Mouse (Mus musculus) midbrain, embryonic 15.5 days (tissue): ENCODE results near the gene Calcoco1. TPM values are rescaled to one million over a fixed set of nuclear protein-coding genes. Genes with fewer than 3 reads are reported as not detected.

ENCODE experiments used
- ATAC-seq: fragments of 200-750 bp; cut with Nextera tagmentation; replicated peaks from 2 replicates; pipeline ENCODE4 v1.8.0; 2017; ENCODE audit warnings: moderate TSS enrichment
- H3K27ac ChIP-seq: fragments of 300-500 bp; sonication (generic); 2 replicates; pipeline ENCODE4 v1.5.1; 2015; ENCODE audit warnings: mild to moderate bottlenecking, inconsistent platforms
- H3K27me3 ChIP-seq: fragments of 300-500 bp; sonication (generic); replicated peaks from 2 replicates; pipeline ENCODE4 v1.6.1; 2015; ENCODE audit warnings: inconsistent platforms
- H3K36me3 ChIP-seq: fragments of 300-500 bp; sonication (generic); replicated peaks from 2 replicates; pipeline ENCODE4 v1.6.1; 2015; ENCODE audit warnings: inconsistent platforms
- H3K4me1 ChIP-seq: fragments of 300-500 bp; sonication (generic); 2 replicates; pipeline ENCODE4 v1.6.1; 2015; ENCODE audit warnings: inconsistent platforms
- H3K4me2 ChIP-seq: fragments of 300-500 bp; sonication (generic); 2 replicates; pipeline ENCODE4 v1.6.1; 2015; ENCODE audit warnings: inconsistent platforms, mild to moderate bottlenecking, moderate library complexity
- H3K4me3 ChIP-seq: fragments of 300-500 bp; sonication (generic); 2 replicates; pipeline ENCODE4 v1.5.1; 2015; ENCODE audit warnings: mild to moderate bottlenecking, inconsistent platforms
- H3K9ac ChIP-seq: fragments of 300-500 bp; sonication (generic); 2 replicates; pipeline ENCODE4 v1.6.1; 2015; ENCODE audit warnings: mild to moderate bottlenecking, inconsistent platforms
- H3K9me3 ChIP-seq: fragments of 300-500 bp; sonication (generic); 2 replicates; pipeline ENCODE4 v1.6.1; 2016; ENCODE audit warnings: inconsistent platforms
- WGBS: fragments of 180-500 bp; shearing (Covaris S2); methylation state at CpG from one replicate; pipeline ENCODE4 v1.1.7; 2015; ENCODE audit warnings: mixed read lengths; 5-methylcytosine and 5-hydroxymethylcytosine counted together
- polyA plus RNA-seq: library from polyadenylated mRNA; unstranded; fragments of >200 nt; fragmentation: Nextera tagmentation; extraction: Ambion mirVana; gene quantifications from 2 replicates; pipeline ENCODE4 v1.2.1, GENCODE M21; 2015

Calcoco1 gene
- polyA plus RNA-seq, 1 experiment from 2014 or later: 41.9 TPM

DNA sequence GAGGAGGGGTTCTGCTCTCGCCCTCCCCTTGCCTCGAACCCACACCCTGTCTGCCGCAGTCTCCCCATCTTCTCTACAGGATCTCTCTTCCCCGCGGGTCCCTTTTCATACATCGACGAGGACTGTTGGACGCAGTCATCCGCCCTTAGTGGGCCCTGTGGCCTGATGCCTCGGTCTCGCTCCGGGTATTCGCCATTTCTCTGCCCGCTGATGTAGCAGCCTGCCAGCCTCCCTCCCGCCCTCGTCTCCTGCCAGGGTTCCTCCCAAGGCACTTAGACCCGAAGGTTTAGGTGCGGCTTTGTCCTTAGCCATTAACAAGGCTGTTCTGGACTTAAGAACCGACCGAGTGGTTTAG is 25.3 kb upstream of the Calcoco1 start:
- H3K27me3 ChIP-seq: 0 out of 2 replicates have a peak, but pooled peaks cover 5% of the 10 kb centered on the region

DNA sequence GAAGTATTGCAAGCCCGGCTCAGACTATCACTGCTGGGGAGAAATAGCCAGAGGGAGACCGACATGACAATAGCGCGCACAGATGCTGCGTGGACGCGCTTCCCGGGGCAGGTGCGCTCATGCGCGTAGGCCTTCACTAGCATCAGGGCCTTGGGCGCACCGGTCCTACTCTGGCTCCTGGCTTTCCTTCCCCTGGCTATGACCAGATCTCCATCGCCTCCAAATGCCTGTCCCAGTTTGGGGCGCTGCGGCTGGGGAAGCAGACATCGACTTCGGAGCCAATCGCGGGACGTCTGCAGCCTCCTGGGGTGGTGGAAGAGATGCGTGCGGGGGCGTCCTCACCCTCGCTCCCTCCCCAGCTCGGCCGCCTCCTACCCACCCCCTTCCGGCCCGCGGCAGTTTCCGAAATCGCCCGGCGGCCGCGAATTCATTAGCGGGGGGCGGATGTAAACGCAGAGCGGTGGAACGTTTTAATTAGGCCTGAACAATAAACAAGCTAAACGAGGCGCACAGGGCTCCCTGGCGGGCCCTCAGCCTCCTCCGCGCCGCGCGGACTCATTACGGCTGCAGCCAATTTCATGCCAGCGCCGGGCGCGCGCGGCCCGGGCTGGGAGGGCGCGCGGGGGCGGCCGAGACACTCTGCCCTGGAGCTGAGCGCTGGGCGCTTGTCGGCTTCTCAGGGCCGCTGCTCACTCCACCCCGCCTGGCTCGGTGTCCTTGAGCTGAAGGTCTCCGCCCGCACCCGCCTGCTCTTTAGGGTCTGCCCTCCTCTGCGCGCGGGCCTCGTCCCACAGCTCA is 24.7 kb upstream of the Calcoco1 start:
- 0 out of 2 replicates have a peak, but pooled peaks cover 5% of the 10 kb centered on the region for H3K27me3 ChIP-seq
- WGBS: under 1% methylated on average over 72 of the region's 75 CpGs
- peak; percentile 62 for ATAC-seq

More for the DNA sequence above, 25.3 kb upstream of the Calcoco1 start:
- H3K4me3 ChIP-seq: peak overlapping the region; percentile 37
- peak overlapping the region; percentile 64 for H3K9ac ChIP-seq
- H3K4me1 ChIP-seq: peaks cover 60% of the 10 kb centered on the region
- 2% methylated on average over 20 of the region's 20 CpGs for WGBS
- no peak for ATAC-seq
- peak overlapping the region; percentile 98 for H3K27ac ChIP-seq
- no peaks in the 10 kb centered on the region for H3K9me3 ChIP-seq
- H3K36me3 ChIP-seq: no peaks in the 10 kb centered on the region
- peak overlapping the region; percentile 65 for H3K4me2 ChIP-seq

DNA sequence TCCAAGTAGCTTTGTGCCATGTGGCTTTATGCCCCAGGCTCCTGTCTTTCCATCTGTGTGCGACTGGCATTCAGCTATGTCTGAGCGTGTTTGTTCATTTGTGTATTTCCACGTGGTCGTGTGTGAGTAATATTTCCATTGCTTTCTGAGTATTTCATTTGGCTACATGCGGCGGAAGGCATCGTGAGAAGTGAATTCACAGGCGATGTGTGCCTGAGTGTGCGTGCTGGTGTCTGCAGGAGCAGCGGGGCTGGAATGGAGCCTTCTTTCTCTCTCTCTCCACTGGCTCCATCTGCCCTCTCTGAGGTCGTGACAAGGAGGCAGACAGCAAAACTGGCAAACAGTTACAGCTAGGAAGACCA is 24.1 kb upstream of the Calcoco1 start:
- Histone ChIP-seq H3K9ac (peak overlapping the region; percentile 64), H3K4me1 (peaks cover 60% of the 10 kb centered on the region), H3K9me3 (no peaks in the 10 kb centered on the region), H3K4me3 (peak overlapping the region; percentile 37), H3K4me2 (peak overlapping the region; percentile 65), H3K27me3 (0 out of 2 replicates have a peak, but pooled peaks cover 5% of the 10 kb centered on the region), H3K27ac (peak overlapping the region; percentile 98), H3K36me3 (no peaks in the 10 kb centered on the region)
- ATAC-seq: peak; percentile 0; the same call in 1 of the 2 replicates
- WGBS: 8% methylated on average over 11 of the region's 11 CpGs

More for the DNA sequence above, 24.7 kb upstream of the Calcoco1 start:
- Histone ChIP-seq H3K4me2 (peak overlapping the region; percentile 65), H3K9ac (peak overlapping the region; percentile 64), H3K36me3 (no peaks in the 10 kb centered on the region), H3K4me1 (peaks cover 60% of the 10 kb centered on the region), H3K4me3 (peak overlapping the region; percentile 37), H3K27ac (peak overlapping the region; percentile 98), H3K9me3 (no peaks in the 10 kb centered on the region)

DNA sequence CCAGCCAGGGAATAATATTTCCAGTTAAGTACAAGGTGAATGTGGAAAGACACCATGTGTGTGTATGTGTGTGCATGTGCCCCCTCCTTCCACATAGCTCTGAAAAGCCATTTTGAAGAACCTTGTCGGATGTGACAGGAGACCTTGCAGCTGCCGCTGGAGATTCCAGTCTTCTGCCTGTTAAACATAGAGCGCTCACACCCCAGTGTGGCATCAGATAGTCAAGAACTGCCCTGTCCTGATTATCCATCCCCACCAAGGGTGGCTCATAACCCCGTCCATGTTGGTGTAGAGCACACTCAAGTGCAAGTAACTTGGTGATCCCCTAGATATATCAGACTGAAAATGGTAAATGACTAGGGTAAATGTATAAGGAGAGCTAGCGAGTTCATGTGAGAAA is 23.4 kb upstream of the Calcoco1 start:
- peak overlapping the region; percentile 98 for H3K27ac ChIP-seq
- H3K9me3 ChIP-seq: no peaks in the 10 kb centered on the region
- WGBS: 38% methylated on average over 5 of the region's 5 CpGs
- 0 out of 2 replicates have a peak, but pooled peaks cover 5% of the 10 kb centered on the region for H3K27me3 ChIP-seq
- H3K4me1 ChIP-seq: peaks cover 60% of the 10 kb centered on the region
- H3K36me3 ChIP-seq: no peaks in the 10 kb centered on the region
- no peak for ATAC-seq
- H3K4me3 ChIP-seq: no peak overlapping the region
- H3K4me2 ChIP-seq: no peak overlapping the region
- no peak overlapping the region for H3K9ac ChIP-seq

DNA sequence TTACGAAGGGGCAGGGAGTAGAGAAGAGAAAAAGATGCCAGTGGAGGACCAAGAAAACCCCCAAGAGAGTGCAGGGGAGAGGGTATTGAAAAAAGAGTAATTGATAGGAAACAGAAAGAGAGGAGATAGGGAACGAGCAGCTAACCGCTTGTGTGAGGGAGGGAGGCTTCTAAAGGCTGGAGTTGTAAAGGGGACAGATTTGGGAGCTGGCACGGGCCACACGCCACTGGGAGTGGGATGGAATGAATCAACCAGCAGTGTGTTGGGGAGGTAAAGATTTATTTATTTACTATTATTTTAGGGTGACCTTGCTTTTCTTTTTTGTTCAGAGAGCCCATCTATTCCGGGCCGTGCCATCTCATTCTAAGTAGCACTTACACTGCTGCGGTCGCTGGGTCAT is 22.9 kb upstream of the Calcoco1 start:
- Histone ChIP-seq H3K9me3 (no peaks in the 10 kb centered on the region), H3K27ac (peak overlapping the region; percentile 98), H3K4me2 (peak overlapping the region; percentile 30; the same call in 1 of the 2 replicates), H3K36me3 (no peaks in the 10 kb centered on the region), H3K4me1 (peaks cover 60% of the 10 kb centered on the region), H3K4me3 (no peak overlapping the region), H3K27me3 (0 out of 2 replicates have a peak, but pooled peaks cover 5% of the 10 kb centered on the region), H3K9ac (no peak overlapping the region)
- ATAC-seq: no peak
- WGBS: 19% methylated on average over 9 of the region's 9 CpGs

DNA sequence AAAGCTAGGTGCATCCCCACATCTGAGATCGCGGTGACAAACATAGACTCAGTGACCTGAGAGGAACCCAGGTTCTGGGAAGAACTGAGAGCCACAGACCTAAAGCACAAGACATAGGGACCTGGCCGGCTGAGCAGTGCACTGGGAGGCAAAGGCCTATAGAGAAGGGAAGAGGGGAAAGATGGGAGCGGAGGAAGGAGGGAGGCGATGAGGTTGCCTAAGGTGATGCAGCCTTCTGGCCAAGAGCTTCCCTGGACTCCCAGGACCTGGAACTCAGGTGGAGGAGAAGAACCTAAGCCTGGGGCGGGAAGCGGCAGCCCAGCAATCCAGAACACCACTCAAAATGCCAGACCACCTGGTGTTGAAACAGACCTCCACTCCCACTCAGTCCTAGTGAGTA is 22.4 kb upstream of the Calcoco1 start:
- Histone ChIP-seq H3K36me3 (no peaks in the 10 kb centered on the region), H3K27ac (peak overlapping the region; percentile 98), H3K27me3 (0 out of 2 replicates have a peak, but pooled peaks cover 5% of the 10 kb centered on the region), H3K9ac (peak overlapping the region; percentile 42), H3K4me2 (peak overlapping the region; percentile 30), H3K4me1 (peaks cover 63% of the 10 kb centered on the region), H3K9me3 (no peaks in the 10 kb centered on the region), H3K4me3 (no peak overlapping the region)
- ATAC-seq: no peak
- 15% methylated on average over 7 of the region's 7 CpGs for WGBS

DNA sequence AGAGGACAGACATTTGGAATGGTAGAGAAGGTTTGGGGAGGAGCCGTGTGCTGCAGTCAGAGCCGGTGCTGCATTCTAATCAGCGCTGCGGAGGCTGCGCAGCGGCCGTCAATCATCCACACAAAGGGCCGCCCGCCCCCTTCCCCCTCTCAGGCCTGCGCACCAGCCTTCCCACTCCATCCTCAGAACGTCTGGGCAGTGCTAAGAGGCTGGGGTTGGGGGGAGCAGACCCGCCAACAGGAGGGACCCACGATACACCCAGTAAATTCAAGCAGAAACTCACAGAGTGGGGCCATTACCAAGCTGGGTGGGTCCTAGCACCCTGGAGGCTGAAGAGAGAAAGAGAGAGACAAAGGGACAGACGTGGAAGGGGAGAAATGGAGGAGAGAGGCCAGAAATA is 22.0 kb upstream of the Calcoco1 start:
- Histone ChIP-seq H3K4me3 (no peak overlapping the region), H3K27ac (peak overlapping the region; percentile 98), H3K4me2 (peak overlapping the region; percentile 30), H3K4me1 (peaks cover 63% of the 10 kb centered on the region), H3K27me3 (0 out of 2 replicates have a peak, but pooled peaks cover 5% of the 10 kb centered on the region), H3K9me3 (no peaks in the 10 kb centered on the region), H3K9ac (peak overlapping the region; percentile 42), H3K36me3 (no peaks in the 10 kb centered on the region)
- 1% methylated on average over 14 of the region's 14 CpGs for WGBS
- peak; percentile 80 for ATAC-seq

DNA sequence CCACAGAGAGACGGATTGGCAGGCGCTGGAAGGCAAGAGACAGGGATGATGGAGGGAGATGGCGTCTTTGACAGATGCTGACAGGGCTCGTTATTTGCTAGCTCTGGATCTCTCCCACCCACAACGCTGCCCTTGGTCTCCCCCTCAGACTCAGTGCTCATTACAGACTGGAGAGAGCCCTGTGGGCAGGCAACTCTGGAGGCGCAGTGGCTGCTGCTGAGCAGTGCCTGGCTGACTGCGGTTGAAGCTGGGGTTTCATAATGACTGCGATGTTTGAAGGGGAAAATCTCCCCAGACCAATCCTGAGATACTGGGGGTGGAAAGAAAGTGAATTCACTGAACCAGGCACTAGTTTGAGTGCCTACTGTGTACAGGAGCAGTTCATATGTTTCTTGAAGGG is 21.2 kb upstream of the Calcoco1 start:
- 11% methylated on average over 8 of the region's 8 CpGs for WGBS
- Histone ChIP-seq H3K4me3 (no peak overlapping the region), H3K27me3 (no peaks in the 10 kb centered on the region), H3K9me3 (no peaks in the 10 kb centered on the region), H3K4me2 (no peak overlapping the region), H3K4me1 (peaks cover 59% of the 10 kb centered on the region), H3K27ac (peak overlapping the region; percentile 98), H3K9ac (no peak overlapping the region), H3K36me3 (no peaks in the 10 kb centered on the region)
- peak; percentile 40 for ATAC-seq

DNA sequence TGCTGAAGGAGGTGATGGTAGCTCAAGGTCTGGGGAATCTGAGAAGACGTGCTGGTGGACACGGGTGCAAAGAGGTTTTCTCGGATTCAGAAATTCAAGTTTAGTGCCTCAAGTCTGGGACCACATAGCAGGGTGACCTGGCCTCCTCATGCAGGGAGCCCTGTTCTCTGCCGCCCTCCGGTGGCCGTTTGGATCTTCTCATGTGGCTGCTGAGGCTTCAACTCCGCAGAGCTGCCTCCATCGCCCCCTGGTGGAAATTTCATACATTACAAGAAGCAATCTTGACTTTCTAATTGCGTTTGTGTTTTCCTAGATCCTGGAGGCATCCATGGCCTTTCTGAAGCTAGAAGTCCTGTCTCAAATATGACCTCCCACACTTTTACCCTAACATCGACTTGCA is 20.6 kb upstream of the Calcoco1 start:
- H3K4me3 ChIP-seq: no peak overlapping the region
- 0% methylated on average over 10 of the region's 10 CpGs for WGBS
- no peaks in the 10 kb centered on the region for H3K36me3 ChIP-seq
- no peaks in the 10 kb centered on the region for H3K9me3 ChIP-seq
- no peaks in the 10 kb centered on the region for H3K27me3 ChIP-seq
- H3K4me1 ChIP-seq: peaks cover 53% of the 10 kb centered on the region
- ATAC-seq: 0 out of 2 replicates have a peak, but pooled peaks have one; percentile 28
- H3K4me2 ChIP-seq: no peak overlapping the region
- no peak overlapping the region for H3K9ac ChIP-seq
- H3K27ac ChIP-seq: peak overlapping the region; percentile 98

DNA sequence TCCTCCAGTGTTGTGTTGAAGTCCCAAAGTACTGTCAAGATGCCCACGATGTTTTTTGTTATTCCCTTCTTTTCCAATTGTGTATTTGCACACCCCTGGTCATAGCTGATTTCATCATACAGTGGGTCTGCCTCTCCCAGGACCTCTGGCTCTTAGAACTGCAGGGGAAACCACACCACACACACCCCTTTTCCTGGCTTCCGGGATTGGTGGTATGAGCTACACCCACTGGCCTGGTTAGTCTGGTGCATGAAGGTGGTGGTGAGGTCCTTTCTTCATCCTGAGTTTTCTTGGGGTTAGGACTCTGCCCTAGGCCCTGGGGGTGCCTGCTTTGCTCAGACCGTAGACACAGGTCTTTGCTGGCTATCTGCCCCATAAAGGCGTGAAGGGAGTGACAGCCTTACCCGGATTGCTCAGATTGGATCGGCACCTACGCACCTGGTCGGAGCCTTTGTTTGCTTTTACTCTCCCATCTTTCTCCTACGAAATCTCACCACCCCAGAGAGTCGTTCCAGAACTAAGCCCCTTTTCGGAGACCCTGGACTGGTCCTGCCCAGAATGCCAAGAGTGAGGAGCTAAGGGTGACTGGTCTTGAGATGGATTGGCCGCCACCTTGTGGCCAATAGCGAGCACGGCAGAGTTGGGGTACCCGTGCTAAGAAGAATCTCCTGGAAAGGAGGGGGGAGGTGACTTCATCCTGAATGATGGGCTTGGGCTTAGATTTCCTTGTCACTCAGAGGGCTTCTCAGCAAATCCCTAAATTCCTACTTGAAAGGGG is 17.7 kb upstream of the Calcoco1 start:
- H3K27ac ChIP-seq: no peak overlapping the region
- WGBS: 31% methylated on average over 15 of the region's 15 CpGs
- ATAC-seq: no peak

DNA sequence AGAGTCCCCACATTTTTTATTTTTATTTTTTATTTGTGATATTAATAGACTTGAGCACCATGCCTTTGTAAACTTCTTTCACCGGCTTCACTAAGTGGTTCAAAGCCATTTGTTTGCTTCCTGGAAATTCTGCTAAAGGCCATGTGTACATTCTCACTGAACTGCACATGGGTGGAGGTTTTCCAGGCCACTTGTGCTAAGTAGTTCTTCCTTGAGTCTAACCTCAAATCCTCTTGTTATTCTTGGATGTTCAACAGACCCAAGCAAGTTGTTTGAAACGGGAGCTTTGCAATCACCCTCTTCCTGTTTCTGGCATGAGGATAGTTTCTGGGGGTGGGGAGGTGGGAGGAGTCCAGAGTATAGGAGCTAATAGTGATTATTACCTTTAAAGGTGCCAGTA is 16.5 kb upstream of the Calcoco1 start:
- no peak overlapping the region for H3K27ac ChIP-seq
- H3K27me3 ChIP-seq: 0 out of 2 replicates have a peak, but pooled peaks cover 6% of the 10 kb centered on the region
- H3K4me3 ChIP-seq: no peak overlapping the region
- H3K9ac ChIP-seq: no peak overlapping the region
- no peak overlapping the region for H3K4me2 ChIP-seq
- H3K4me1 ChIP-seq: peaks cover 29% of the 10 kb centered on the region
- 65% methylated on average over 2 of the region's 2 CpGs for WGBS
- no peaks in the 10 kb centered on the region for H3K36me3 ChIP-seq
- ATAC-seq: no peak
- no peaks in the 10 kb centered on the region for H3K9me3 ChIP-seq

More for the DNA sequence above, 17.7 kb upstream of the Calcoco1 start:
- Histone ChIP-seq H3K9ac (no peak overlapping the region), H3K27me3 (0 out of 2 replicates have a peak, but pooled peaks cover 6% of the 10 kb centered on the region), H3K4me1 (peaks cover 41% of the 10 kb centered on the region), H3K36me3 (no peaks in the 10 kb centered on the region), H3K4me3 (no peak overlapping the region), H3K4me2 (no peak overlapping the region), H3K9me3 (no peaks in the 10 kb centered on the region)

DNA sequence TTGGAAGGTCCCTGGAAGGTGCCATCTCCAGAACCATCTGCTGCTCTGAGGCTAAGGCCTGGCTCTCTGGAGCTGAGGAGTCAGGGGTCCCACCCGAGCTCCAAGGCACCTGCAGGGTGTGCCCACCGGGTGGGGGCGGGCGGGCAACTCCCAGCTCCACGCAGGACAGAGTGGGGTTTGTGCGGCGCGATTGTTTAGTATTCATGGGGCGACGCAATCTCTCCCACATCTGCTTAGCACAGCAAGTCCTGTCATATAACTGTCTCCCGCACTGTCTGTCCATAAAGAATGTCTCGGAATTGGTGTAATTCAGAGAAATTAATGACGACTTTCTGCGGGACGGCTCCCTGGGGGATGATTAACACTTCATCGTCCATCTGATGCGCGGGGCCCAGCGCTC is 15.1 kb upstream of the Calcoco1 start:
- H3K4me3 ChIP-seq: no peak overlapping the region
- no peak overlapping the region for H3K27ac ChIP-seq
- no peak overlapping the region for H3K4me2 ChIP-seq
- H3K36me3 ChIP-seq: no peaks in the 10 kb centered on the region
- peaks cover 21% of the 10 kb centered on the region; the same call in 1 of the 2 replicates for H3K4me1 ChIP-seq
- ATAC-seq: no peak; the same call in 1 of the 2 replicates
- H3K9me3 ChIP-seq: no peaks in the 10 kb centered on the region
- H3K9ac ChIP-seq: no peak overlapping the region
- 83% methylated on average over 19 of the region's 19 CpGs for WGBS
- H3K27me3 ChIP-seq: 0 out of 2 replicates have a peak, but pooled peaks cover 6% of the 10 kb centered on the region
